Mouse (Mus musculus) embryo, embryonic 11 days (tissue): ENCODE results near the gene Vps13a.
A peak's percentile ranks its signal among the peaks of the same experiment; 100 is the strongest.
"Not testable (repeated sequence)": the region's sequence is repeated elsewhere in the genome, so short reads cannot be mapped to it uniquely, and the experiment has no call there.

ENCODE experiments used
- DNase-seq: peaks from one replicate; pipeline ENCODE4 v3.0.0-alpha.2; 2015

Vps13a gene

DNA sequence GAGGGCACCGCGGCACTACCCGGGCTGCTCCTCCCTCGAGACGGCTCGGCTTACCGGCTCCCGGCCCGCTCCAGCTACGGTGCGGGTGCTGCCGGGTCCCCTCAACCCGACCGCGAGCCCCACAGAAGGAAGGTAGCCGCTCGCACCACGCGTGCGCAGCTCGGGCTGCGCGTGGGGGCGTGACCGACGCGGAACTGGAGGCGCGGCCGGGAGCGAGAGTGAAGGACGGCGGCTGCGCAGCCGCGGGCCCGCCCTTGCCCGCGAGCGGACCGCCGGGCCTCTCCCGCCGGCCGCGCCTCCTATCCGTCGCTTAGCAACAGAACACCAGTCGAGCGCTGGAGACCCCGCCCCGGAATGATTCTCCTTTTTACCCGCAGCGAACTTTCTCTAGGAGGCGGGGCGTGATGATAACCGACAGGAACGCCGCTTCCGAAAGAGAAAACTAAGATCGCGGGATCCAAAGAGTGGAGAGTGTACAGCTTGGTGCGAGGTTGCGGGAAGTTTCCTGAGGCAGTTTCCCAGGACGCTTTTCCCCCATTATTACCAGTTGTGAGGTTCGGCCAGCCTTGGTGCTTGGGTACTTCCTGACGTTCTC lies at the start of gene Vps13a:
Gene Vps13a (minus strand): TSS at position 144 of the 595 bp plus-strand sequence.
- DNase-seq = peak; percentile 97

DNA sequence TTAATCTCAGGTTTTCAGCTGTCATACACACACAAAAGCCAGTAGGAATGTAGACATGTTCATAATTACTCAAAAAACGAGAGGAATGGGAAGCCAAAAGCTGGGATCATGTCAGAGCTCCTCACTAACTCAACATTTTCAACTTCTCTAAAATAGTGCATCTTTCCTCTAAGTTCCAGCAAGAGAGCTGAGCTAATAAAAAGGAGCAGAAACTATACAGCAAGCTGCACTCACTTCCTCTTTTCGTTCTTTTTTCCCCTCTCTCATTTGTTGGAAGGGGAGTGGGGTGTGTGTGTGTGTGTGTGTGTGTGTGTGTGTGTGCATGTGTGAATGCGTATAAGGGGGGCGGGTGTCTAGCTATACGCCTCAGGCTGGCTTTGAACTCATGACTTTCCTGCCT lies 46.9 kb upstream of the Vps13a start:
- DNase-seq = no peak

DNA sequence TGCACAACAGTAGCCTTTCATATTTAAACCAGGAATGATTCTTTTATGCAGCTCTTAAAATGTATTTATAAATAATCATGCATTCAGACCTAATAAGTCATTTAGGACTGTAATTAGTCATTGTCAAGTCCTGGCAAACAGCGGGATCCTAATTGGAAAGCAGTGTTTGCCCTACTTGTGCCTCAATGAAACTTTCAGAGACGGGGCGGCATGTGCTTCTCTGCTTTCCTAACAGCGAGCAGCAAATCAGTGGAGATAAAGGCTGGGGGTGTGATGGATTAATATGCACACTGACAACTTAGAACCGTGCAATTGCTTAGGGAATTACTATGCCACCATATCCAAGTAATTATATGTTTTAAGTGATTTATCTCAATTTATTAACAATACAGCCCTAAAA lies 44.5 kb upstream of the Vps13a start:
- DNase-seq = no peak

DNA sequence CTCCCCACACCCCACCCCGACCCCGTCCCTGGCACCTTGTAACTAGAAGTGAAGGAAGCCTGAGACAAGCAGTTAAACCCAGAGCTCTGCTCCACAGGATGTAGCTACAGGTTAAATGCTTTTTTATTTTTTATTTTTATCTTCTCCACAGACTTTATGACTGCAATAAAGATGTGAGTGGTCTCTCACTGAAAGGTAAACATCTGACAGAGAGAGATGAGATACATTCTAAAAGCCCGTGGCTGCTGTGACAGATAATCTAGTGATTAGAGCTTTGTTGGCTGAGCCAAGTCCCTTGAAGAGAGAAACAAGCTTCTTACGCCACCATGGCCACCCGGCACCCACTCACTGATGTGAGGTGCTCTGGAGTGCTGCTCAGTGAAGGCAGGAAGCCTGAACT lies 34.1 kb upstream of the Vps13a start:
- DNase-seq = no peak

DNA sequence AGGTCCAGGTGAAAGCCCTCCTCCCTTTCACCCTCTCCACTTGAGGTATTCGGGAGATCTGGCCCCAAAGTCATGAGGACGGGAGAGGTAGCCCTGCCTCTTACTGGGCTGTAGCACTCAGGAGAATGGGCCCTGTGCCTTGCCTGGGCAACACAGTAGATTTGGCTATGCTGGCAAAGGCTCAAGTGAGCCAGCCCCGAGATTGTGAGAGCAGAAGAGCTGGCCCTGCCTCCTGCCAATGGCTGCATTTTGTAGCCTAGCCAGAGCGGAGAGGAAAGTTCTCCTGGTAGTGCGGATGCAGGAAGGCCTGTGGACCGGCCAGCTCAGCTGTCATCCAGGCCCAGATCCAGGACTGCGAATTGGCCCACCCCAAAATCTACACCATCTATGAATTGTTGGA lies 32.6 kb upstream of the Vps13a start:
- DNase-seq = no peak

DNA sequence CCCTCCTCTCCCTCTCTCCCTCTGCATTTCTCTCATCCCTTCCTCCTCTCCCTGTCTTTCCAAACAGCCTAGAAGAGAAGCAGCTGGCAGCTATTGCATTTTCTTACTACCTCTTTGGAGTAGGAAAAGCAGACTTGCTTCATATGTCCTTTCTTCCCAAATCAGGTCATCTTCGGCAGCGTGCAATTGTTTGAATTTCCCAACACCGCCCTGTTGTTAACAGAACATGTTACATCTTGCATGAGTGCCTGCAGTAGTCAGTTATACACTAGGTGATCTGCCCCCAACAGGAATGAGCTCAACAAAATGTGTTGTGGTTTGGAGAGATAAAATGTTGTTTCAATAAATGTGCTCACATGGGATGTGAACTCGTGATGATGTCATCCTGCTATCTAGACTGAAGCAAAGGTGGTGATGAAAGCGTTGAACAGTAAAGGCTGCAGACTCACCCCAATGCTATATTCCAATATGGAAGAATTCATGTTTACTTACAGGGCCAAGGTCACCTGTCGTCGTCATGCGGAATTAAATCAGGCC lies 31.4 kb upstream of the Vps13a start:
- DNase-seq = no peak

DNA sequence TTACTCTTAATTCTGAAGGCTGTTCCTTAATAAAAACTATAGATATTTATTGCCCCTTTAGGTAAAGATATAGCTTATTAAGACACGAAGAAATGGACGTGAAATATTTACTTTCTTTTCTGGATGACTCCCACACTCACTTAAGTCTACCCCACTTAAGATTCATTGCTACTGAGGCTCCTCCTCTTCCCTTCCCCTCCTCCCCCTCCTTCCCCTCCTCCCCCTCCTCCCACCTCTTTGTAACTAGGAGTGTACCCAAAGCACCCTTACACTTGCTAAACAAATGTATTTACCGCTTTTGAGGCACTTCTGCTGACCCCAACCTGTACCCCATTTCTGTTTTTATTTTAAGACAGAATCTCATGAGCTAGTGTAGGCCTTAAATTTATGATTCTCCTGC lies 24.4 kb upstream of the Vps13a start:
- DNase-seq = no peak

DNA sequence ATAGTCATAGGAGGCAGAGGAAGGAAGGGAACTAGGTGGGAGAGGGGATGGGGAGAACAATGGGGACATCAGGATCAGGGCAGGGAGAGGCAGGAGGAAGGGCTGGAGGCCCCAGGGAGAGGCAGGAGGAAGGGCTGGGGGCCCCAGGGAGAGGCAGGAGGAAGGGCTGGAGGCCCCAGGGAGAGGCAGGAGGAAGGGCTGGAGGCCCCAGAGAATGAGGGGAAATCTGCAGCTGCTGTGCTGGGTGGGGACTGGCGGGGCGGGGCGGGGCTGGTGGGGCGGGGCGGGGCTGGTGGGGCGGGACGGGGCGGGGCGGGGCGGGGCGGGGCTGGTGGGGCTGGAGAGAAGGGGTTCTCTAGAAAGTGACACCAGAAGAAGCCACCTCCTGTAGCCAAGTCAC lies 23.8 kb upstream of the Vps13a start:
- no peak for DNase-seq

DNA sequence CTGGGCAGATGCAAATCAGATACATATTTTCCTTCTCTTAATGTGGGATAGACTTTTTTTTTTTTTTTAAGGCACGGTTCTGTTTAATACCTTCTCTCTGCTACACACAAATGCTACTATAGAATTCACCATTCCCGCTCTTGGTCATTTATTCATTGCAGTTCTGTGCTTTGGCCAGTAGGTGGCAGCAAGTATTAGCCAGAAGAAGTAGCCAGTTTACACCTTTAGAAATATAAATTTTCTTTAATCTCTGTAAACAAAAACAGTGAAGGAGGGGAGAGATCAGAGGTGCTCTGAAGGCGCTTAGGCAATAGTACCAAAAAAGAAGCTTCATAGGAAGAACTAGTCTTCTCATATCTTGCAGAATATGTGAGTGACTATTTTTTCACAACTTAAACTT lies 22.0 kb upstream of the Vps13a start:
- DNase-seq = peak; percentile 48

DNA sequence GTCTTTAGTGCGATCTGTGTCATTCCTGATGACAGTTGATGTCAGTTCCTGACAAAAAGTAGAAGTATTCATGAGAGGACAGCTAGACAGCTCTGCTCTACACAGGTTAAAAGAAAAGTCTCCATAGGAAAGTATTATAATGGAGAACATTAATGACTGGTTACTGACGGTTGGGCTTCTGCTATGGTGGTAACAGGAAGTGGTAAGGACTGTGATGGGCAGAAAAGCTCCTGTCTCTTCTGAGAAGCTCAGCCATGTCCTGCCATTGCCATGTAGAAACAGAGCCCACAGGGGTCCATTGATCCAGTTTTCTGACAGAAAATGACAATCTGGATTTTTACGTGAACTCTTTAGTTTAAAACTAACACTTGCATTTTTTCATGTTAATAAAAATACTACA lies 21.4 kb upstream of the Vps13a start:
- no peak for DNase-seq

DNA sequence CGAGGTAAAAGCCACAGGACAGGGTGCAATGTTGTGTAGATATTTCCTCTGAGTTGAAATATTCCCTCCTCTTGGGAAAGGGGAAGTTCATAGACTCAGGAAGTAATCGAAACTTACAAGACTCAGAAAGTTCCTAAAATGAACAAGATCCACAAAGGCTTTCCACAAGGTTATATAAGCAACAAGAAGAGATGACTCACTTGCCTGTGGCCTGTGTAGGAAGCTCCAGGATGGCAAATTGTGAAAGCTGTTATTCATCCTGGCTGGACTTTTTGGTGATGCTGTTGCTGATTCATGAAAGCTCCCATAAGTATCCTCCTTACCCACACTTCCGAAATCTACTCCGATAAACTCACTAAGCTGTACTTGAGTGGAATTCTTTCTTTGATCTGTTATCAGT lies 17.2 kb upstream of the Vps13a start:
- no peak for DNase-seq

DNA sequence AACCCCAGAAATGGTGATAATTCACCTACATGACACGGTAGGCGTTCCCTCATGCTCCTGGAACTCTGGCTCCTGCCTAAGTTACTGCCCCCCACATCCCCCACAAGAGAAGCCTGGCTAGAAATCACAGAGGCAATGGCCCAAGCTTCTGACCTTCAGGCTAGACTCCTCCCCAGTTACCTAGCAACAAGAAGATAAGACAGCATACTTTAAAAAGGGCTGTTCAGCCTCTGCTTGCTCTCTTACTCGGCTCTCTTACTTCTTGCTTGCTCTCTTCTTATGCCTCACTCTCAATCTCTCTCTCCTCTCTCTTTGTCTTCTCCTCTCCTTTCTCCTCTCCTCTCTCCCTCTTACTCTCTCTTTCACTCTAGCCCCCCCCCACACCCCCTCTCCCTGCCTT lies 13.8 kb upstream of the Vps13a start:
- not testable (repeated sequence) for DNase-seq

DNA sequence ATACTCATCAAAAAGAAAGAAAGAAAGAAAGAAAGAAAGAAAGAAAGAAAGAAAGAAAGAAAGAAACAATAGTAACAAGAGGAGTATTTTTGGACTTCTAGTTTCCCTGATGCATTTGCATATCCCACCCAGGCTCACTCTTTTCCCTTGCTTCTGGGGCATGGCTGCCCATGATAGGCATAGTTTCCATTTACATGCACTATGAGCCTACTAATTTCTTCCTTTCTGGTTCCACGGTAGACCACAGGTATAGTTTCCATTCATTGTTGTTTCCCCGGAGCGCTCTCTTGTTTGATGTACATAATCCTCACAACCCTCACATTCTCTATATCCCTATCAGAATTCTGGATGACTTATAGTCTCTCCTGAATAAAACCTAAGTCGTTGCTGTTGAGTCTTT lies 9.2 kb upstream of the Vps13a start:
- no peak for DNase-seq

DNA sequence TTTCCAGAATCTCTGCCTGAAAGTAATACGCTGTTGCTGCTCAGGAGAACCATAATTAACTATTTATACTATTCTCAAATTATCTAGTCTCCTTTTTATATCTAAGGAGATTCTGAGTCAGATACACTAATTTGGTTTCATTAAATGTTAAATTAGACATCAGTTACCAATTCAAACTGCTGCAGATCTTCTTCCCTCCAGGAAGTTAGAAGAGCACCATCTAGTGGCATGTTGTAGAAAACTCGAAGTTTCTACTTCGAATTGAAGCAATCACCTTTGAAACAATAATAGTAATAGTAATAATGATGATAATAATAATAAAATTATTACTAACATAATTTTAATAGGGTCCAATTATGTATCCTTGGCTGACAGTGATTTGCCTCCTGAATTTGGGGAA lies 4.1 kb upstream of the Vps13a start:
- peak; percentile 69 for DNase-seq

DNA sequence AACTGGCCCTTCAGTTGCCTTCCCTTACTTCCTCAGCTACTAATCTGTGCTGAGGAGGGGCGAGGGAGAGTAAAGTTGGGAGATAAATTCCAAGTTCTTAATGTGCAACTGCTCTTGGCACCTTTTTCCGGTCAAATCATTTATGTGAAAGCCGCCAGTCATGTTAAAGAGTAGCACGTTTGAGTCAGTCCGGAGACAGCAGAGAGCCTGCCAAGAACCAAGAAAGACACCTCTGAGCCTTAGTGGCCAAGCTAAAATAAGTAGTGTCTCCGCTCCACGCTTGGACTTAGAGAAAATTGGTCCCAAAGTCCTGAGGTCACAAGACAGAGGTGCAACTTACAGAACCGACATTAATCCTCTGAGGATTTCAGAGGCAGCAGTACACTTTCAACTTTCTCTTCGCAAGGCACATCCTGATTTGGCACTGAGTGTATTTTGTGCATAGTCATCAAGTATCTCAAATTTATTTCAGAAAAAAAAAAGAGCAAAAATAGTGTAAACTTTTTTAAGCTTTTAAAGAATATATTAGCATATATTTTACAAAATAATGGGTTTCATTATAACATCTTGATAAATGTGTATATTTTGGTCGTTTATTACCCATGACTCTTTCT lies 780 bp upstream of the Vps13a start:
- peak; percentile 32 for DNase-seq

DNA sequence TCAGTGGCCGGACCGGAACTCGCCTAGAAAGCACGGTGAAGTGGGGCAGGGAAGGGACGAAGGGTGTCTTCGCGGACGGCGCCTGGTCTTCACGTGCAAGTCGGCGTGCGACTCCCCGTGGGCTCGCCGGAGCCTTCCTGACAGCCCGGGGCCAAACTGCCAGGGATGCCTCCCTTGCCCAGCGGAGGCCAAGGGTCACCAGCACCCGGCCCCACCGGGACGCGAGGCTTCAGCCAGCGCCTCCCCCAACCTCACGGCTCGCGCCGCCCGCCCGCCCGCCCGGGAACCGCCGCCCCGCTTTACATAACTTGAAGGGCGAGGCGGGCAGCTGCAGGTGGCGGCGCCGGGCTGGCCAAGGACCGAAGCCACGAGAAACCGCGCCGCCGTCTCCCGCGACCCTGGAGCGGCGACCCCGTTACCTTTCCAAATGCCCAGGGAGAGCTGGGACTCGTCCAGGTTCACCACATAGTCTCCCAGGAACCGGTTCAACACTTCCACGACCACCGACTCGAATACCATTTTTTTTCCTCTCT lies 416 bp downstream of the Vps13a start:
- DNase-seq = peak; percentile 60

DNA sequence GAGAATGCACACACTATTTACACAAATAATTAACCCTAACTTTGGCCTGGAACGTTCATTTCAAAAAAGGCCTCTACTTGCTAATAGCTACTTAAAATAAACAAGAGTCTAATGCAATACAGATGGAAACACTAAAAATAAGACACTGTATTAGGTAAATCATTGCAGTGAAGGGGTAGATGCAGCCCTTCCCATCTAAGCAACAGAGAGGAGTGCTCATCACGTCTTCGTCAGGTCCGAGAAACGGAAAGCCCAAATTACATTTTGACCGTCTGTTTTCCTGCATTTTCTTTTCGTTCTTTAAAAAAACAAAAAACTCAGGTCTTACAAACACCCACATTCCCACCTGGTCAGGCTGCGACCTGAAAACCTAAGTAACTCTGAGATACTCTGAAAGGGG lies 947 bp downstream of the Vps13a start:
- DNase-seq = no peak

DNA sequence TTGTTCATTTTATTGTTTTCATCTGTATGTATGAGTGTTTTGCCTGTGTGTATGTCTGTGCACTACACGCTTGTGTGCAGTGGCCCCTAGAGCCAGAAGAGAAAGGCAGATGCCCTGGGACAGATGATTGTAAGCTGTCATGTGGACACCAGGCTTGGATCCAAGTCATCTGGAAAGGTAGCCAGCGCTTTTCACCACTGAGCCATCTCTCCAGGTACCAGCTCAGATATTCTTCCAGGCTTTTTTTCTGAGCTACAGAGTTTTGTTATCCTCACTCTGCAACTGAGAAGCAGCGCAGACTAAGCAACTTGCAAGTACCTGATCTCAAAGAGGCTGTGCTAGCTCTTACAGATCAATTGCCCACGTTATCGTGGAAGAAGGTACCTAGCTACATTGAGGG lies 1.5 kb downstream of the Vps13a start:
- no peak for DNase-seq

DNA sequence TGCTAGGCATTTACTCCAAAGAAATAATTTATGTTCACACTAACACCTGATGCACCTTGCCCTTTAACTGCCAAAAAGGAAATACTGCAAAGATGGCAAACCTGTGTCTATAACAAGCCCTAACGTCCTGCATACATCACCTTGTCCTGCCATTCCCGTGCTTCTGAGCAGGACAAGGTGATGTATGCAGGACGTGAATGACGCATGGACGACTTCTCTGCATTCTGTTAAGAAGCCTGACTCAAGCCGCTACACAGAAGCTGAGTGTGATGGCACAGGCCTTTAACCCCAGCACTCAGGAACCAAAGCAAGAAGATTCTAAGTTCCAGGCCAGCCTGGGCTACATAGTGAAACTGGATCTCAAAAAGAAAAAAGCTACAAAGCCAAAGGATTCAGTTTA lies 2.2 kb downstream of the Vps13a start:
- DNase-seq = no peak

DNA sequence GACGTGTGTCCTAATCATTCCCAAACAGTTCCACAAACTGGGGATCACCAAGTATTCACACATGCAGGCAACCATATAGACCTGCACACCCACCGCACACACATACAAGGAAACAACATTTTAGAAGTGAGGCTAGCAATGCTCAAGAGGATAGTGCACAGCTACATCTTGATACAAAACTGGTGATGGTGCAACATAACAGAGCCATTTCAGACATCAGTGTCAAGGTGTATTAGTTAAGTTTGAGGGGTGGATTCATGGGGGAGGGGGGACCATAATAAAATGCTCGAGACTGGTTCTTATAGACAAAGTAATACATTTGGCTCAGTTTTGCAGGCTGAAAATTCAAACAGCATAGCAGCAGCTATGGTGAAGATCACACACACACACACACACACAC lies 2.8 kb downstream of the Vps13a start:
- DNase-seq = no peak

DNA sequence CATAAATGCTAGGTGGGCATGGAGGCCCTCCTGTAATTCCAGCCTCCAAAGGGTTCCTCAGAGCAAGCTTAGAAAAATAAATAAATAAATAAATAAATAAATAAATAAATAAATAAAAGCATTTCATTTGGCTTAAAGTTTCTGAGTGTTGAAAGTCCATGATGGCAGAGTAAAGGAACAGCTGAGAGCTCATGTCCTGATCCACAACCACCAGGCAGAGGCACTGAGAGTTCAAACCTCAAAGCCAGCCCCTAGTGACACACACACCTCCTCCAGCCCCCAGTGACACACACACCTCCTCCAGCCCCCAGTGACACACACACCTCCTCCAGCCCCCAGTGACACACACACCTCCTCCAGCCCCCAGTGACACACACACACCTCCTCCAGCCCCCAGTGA lies 3.3 kb downstream of the Vps13a start:
- not testable (repeated sequence) for DNase-seq

DNA sequence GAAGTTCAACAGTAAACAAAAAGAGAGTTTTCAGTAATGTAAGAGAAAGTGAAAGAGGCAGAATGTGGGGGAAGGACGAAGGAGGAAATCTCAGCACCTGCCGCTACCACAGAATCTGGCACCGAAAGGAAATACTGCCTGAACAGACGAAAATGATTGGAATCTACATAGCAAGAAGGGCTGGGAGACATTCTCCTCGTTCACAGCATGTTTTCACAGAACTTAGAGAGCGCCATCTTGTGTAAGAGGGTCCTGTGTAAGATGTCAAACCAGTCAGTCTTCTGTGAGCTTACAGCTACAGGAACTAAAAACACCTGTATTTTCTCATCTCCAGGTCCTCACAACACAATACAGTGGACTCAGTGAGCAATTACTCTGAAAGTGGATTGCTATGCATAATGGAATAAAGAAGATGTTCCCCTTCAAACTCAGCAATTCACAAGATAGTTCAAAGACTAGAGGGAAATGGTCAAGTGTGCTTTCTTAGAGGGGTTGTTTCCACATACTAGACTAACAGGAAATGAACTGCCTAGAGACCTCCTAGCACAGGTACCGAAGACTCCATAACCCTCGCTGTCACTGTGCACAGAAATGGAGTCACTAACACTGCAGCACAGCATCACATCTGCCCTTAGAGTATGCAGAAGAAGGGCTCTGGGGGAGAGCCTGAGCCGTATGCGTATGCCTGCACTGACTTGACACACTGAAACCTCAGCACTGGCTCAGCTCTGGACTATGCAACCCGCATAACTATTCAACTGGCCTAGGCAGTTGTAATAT lies 7.3 kb downstream of the Vps13a start:
- DNase-seq = peak; percentile 19

DNA sequence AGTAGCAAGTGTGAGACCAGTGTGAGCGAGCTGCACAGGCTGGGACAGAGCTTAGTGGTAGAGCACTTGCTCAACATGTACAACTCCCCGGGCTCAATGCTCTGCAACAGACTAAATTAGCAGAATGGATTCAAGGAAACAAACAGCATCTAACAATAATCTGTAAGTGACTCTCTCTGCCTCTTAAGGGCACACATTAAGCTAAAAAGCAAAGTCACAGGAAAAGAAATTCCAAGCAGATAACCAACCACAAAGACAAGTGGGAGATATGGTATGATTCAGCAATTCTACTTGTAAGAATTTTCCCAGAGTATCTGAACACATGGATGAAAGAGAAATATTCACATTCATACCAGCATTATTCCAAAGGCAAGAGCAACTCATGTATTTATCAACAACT lies 13.3 kb downstream of the Vps13a start:
- no peak for DNase-seq

DNA sequence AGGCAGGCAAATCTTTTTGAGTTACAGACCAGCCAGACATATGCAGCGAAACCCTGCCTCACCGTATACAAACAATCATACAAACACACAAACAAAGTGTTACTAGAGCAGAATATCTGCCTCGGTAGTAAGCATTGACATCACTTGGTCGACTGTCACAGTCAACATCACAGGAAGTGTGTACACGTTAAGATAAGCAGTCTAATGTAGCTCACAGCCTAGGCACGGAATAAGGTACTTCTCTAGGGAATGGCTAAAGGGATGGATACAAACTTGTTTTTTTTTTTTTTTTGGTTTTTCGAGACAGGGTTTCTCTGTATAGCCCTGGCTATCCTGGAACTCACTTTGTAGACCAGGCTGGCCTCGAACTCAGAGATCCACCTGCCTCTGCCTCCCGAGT lies 23.3 kb downstream of the Vps13a start:
- not testable (repeated sequence) for DNase-seq
